Mouse (Mus musculus): ENCODE results near the gene Senp3.

- TF ChIP-seq KAT2A (IDR thresholded peaks at IDR 0.05; ENCODE audit: insufficient replicate concordance, low read length) (no peak), HCFC1 (IDR thresholded peaks at IDR 0.05; ENCODE audit: low read depth, low read length) (no peak), POLR2A (IDR thresholded peaks at IDR 0.05; ENCODE audit: low read depth, low read length) (no peak), POLR2AphosphoS2 (IDR thresholded peaks at IDR 0.05; ENCODE audit: low read depth, low read length) (no peak), MEF2A (IDR thresholded peaks at IDR 0.05; ENCODE audit: borderline replicate concordance, low read depth, low read length) (no peak), ZMIZ1 (IDR thresholded peaks at IDR 0.05; ENCODE audit: low read depth, low read length) (no peak), SIN3A (IDR thresholded peaks at IDR 0.05; ENCODE audit: low read length) (no peak), USF1 (IDR thresholded peaks at IDR 0.05; ENCODE audit: low read depth, low read length) (no peak), CTCF (conservative IDR thresholded peaks at IDR 0.05 in 1 of 2, IDR thresholded peaks at IDR 0.05 in 1 of 2; ENCODE audit: low read depth in 2 of 2, low read length in 2 of 2) (peak in 1 of 2 experiments; percentile 49; a peak in 2 of 4 replicates), ELF1 (IDR thresholded peaks at IDR 0.05; ENCODE audit: low read depth, low read length) (no peak), GABPA (IDR thresholded peaks at IDR 0.05; ENCODE audit: insufficient replicate concordance, low read depth, low read length) (no peak)
Observed at GRCm38 (mm10) chr11:69719423-69719822, 37.5 kb upstream of the Senp3 start.

All from CH12.LX (cell line).